Mouse (Mus musculus) embryo, embryonic 10.5 days (tissue): Measurements from ENCODE around the gene Stag3.

Experiments used
- DNase-seq: peaks from one replicate; pipeline ENCODE4 v3.0.0-alpha.2; 2015; ENCODE audit warnings: low spot score

Stag3 gene

DNA sequence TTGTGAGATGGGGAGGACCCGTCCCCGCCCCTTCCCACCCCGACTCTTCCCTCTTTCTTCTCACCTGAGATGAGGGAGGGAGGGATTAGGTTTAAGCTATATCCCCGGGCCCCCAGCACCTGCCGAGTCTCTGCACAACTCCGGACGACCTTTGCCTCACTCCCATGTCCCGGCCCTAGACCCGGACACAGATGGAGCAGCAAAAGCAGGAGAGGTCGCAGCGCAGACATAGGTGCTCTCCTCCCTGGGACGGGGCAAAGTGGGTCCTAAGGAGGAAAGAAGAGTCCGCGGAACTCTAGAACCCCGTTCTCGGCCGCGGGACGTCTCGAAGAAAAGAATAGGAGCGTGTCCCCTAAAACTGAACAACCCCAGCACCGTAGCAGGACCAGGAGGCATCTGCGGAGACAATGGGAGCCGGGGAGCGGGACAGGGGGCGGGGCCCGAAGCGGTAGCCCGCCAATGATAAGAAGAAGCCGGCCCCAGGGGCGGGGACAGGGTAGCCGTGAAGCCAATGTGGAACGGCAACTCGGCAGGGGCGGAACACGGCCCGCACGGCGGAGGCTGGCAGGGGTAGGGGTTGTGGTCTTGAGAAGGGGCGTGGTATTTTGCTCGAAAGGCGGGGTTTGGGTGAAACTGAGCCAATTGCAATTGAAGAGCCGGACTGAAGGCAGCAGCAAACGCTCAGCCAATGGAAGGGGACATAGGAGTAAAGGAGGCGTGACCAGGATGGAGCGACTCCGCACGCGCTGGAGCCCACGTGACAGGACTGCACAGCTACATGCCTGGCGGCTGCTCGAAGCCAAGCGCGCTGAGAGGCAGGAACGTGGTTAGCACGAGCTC, at the start of gene Stag3, which contains the start of the genes Gm43720 and Gpc2:
TSS of gene Stag3 (plus strand) at position 656 of the 840 bp plus-strand sequence.
TSS of gene Gm43720 (minus strand) at position 374 of the 840 bp plus-strand sequence.
TSS of gene Gpc2 (minus strand) at position 421 of the 840 bp plus-strand sequence.
- DNase-seq, result peak; percentile 99

DNA sequence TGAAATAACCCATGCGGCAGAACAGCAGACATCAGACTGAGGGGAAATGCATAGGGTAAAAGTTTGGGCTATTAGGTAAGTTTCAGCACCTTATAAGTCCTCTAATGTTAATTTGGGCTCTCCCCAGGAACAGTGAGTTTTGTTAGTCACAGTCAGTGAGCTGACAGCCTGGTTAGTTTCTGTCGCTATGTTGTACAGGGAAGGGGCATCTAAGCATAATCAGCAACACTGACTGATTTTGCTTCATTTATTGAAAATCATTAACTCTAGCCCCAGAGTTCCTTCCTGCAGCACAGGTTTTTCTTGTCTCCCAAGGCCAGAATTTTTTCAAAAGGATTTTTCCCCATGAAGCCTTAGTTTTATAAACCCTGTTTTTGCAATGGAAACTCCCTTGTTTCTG, 46.3 kb upstream of the Stag3 start:
- DNase-seq, result no peak

DNA sequence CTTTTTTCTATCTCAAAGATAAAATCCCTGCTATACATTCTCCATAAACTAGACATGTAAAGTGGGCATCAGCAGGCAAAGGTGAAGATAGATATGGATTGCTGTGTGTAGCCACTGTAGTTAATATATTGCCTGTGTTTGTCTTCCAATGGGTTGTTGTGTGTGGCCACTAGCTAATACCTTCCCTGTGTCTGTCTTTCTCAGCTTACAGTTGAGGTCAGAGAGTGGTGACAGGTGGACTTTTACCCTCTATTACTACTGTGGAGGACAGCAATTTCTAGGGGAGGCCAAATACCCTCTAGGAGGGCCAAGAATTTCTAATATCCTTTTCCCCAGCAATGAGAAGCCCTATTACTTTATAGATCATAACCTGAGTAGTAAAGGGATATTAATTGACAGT, 45.8 kb upstream of the Stag3 start:
- no peak for DNase-seq

DNA sequence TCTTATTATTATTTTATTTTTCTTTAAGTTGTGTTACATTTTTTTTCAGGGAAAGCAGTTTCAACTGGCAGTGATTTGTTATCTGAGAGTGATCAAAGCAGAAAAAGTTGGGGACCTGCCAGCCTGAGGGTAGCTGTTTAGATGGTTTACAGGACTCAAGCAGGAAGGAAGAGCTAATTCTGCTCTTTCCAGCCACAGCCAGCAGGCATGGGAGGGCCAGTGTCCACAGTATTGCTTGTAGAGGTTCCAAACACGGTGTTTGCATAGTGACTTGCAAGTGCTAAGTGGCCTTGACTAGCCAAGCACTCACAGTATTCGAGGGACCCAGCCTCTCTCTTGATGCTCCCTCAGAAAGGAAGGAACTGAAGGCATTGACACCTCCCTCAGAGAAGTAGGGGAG, 38.5 kb upstream of the Stag3 start:
- no peak for DNase-seq

DNA sequence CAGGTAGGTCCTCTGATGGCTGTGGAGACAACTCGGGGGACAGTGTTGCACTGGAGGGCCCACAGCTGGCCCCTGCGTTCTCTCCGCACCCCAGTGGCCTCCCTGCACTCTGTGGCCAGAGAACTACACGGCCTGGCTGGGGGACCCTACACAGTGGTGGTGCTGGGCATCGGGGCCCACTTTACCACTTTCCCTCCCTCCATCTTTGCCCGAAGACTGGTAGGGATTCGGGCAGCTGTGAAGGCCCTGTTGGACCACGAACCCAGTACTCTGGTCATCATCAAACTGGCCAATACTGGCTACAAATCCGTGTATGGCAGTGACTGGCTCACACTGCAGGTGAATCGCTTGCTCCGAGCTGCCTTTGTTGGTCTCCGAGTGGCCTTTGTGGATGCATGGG, 28.9 kb upstream of the Stag3 start:
- DNase-seq, result no peak

DNA sequence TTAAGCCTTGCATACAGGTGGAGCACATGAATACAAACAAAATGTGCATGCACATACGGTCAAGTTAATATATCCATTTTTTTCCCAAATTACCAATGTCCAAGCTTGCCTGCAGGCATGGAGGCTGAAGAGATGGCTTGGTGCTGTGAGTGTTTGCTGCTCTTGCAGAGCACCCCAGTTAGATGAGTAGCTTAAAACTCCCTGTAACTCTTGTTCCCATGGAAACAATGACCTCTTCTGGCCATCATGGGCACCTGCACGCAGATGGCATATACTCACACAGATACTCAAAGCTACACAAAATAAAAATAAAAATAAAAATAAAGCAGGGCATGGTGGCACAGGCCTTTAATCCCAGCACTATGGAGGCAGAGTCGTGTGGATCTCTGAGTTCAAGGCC, 27.0 kb upstream of the Stag3 start:
- no peak for DNase-seq

DNA sequence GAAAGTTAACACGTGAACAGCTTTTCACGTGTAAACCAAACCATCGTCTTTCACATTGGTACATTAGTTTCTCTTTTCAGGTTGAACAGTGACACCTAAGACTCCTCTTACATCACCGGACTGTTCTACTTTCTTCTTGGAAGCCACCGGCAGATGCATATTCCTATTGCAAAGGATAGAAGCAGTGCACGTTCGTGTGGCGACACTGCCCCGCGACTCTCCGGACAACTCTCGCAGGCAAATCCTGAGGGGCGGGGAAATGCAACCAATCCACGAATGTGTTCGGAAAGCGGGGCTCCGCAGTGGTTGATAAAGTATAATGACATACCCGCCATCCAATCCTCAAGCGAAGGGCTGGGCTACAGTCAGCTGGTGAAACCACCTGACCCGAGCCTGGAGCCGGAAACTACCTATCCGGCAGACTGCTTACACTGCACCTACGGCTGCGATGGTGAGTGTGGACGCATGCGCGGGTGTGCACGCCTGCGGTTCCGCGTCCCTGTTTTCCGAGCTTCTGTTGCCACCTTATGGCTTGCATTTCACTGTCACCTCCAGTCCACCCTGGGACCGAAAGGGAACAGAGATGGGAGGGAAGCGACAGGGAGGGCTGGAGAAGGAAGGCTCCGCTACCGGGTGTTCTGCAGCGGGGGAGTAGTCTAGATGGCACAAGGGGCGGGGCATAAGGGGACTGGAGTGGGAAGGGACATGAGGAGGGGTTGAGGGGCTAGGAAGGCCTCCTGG, 24.5 kb upstream of the Stag3 start, which contains the start of gene Lamtor4:
TSS of gene Lamtor4 (plus strand) at position 130 of the 741 bp plus-strand sequence.
- peak; percentile 98 for DNase-seq

DNA sequence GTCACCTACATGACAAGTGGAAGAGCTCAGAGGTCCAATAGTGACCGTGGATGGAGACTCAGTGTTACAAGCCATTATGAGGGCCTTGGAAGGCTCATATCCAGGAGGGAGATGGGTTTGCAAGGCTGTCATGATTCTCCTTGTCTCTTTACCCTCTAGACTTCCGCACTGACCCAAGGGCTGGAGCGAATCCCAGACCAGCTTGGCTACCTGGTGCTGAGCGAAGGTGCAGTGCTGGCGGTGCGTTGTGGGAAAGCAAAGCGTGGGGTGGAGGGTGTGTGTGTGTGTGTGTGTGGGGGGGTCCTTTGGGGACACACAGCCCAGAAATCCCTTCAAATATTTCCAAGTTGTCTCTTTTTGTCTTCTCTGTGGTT, 24.0 kb upstream of the Stag3 start:
- DNase-seq, result no peak

DNA sequence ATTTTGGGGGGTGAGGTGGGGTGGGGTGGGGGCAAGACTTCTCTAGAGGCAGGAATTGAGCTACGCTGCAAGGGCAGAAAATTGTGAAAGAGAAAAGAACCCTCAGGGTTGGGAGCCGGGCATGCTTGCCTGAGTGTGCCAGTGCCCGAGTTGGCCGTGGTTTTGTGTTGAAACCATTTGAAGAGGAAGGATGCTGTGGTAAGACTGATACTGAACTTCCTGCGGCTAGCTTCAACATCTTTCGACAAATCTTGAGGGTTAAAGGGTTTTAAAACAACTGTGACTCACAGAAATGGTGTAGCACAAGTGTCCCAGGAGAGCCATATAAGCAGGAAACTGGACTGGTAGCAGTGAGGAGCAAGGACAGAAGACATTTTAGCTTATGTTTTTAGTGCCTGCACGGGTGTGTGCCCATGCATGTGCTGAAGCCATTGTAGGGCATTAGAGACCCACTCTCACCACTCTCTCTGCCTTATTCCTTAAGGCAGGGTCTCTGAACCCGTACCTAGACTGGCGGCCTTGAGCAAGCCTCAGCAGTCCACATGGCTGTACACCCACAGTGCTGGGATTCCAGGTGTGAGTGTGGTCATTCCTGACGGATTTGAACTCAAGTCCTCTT, 23.0 kb upstream of the Stag3 start:
- DNase-seq, result no peak

DNA sequence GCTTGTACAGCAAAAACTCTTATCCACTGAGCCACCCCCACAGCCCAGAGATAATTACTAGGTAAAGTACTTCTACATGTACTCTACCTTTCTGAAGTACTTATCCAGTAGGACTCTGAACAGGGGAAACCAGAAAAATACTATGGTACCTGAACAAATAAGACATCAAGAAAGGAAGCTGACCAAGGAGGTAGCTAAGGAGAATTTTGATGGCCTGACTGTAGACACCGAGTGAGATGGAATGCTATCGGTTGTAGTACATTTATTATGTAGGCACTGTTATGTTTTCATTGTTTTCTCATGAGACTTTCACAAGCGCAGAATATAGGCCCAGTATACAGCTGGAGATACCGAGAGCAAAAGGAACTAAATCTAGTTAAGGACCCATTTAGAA, 22.5 kb upstream of the Stag3 start:
- no peak for DNase-seq

DNA sequence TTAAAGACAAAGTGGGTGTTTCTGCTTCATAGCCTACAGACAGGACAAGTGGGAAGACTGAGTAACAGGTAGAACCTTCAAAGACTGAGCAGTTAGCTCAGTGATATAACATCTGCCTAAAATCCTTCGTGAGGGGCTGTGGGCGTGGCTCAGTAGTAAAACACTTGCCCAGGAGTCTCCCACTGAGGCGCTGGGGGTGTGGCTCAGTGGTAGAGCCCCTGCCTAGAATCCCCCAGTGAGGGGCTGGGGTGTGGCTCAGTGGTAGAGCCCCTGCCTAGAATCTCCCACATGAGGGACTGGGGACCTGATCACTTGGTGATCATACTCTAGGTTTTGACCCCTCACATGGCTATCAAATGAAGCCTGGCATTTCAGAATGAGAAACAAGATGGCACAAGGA, 22.0 kb upstream of the Stag3 start:
- no peak for DNase-seq

DNA sequence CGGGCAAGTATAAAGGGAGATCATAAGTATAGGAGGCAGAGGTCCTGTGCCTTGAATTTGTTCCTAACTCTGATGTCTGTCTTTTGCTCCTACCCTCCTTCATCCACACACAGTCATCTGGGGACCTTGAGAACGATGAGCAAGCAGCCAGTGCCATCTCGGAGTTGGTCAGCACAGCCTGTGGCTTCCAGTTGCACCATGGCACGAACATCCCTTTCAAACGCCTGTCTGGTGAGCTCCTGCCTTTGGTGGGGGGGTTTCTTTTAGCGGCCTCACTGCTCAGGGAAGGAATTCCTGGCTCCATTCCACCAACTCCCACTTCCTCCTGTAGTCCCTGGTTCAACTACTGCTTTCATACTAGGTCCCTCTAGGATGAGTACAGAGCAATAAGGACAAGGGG, 21.5 kb upstream of the Stag3 start:
- no peak for DNase-seq

DNA sequence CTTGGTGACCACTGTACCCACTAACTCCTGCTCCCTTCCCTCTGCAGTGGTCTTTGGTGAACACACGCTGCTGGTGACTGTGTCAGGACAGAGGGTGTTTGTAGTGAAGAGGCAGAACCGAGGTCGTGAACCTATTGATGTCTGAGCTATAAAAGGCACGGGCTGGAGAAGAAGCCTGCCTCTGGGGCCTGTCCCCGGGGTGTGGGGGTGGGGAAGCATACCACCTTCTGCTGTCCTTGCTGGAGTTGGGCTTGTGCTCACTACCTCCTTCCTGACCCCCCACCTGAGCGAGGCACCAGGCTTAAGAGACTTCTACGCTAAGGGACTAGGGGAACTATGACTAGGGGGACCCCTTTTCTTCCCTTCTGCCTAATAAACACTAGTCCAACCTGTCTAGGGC, 21.0 kb upstream of the Stag3 start:
- DNase-seq, result no peak

DNA sequence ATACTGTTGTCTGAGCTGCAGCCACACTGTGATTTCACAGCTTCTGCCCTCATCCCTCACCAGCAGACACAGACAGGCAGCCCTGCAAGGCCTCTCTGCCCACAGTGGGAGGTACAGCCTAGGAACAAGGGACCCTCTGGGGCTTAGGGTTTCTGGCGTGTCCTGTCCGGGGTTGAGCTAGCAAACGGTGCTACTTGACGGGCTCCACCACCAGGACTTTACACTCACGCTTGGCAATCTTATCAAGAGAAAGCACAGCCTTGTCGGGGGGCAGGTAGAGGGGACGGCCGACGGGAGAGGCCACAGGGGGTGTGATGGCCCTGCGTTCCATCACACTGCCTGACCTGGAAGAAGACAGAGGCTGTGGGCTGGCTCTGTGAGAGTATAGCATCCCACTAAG, 20.0 kb upstream of the Stag3 start:
- no peak for DNase-seq

DNA sequence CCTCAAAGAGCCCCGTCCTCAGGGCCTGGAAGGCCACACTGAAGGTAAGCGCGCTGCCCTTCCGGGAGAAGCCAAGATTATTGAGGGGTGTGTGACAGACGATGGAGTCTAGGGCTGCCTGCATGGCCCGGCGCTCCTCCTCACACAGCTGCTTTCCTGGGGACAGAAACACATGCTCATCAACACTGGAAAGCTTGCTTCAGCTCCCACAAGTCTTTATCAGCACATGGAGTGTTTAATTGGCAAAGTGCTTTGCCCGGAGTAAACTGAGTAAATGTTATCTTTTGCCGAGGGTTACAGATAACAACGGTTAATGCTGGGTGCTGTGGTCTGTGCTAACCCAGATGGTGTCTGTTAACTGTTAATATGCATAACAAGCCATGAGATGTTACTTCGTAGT, 19.2 kb upstream of the Stag3 start:
- DNase-seq, result no peak

DNA sequence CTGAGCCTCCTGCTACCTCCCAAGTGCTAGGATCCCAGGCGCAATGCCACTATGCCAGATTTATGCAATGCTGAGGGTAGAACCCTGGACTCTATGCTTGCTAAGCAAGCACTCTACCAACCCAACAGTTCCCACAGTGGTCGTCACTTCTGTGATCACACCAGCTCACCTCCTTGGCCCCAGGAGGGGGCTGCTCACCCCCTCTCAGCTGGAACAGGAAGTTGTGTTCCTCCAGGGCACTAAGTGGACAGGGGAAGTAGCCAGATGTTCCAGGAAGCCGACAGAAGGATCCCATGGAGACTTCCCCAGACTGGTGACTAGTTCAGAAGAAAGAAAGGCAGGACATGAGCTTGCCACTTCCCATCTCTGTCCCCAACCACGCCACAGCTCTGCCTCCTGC, 18.0 kb upstream of the Stag3 start:
- no peak for DNase-seq

DNA sequence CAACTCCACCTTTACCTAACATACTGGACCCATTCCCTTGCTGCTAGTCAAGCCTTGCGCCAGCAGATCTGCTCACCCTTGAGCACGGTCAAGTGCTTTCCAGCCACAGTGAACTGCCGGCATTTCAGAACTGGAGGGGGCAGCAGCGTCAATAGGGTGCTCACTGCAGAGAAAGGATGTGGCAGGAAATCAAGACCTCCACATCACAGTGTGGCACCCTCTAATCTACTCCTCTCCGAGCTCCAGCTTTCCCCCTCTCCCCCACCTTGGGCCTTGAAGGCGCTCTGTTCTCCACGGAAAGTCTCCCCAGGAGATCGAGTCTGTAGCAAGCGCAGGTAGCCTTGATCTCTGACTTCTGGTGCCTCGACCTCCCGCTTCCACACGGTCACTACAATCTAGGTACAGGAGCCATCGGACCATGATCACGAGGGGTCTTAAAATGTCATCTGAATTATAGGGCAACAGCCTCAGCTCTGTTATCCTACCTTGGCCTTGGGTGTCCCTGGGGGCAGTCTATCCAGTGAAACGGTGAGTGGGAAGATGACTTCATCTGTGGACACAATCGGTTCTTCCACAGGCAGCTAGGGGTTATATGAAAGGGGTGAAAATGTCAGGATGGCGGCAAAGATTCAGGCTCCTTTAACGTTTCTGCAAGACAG, 17.3 kb upstream of the Stag3 start:
- no peak for DNase-seq

DNA sequence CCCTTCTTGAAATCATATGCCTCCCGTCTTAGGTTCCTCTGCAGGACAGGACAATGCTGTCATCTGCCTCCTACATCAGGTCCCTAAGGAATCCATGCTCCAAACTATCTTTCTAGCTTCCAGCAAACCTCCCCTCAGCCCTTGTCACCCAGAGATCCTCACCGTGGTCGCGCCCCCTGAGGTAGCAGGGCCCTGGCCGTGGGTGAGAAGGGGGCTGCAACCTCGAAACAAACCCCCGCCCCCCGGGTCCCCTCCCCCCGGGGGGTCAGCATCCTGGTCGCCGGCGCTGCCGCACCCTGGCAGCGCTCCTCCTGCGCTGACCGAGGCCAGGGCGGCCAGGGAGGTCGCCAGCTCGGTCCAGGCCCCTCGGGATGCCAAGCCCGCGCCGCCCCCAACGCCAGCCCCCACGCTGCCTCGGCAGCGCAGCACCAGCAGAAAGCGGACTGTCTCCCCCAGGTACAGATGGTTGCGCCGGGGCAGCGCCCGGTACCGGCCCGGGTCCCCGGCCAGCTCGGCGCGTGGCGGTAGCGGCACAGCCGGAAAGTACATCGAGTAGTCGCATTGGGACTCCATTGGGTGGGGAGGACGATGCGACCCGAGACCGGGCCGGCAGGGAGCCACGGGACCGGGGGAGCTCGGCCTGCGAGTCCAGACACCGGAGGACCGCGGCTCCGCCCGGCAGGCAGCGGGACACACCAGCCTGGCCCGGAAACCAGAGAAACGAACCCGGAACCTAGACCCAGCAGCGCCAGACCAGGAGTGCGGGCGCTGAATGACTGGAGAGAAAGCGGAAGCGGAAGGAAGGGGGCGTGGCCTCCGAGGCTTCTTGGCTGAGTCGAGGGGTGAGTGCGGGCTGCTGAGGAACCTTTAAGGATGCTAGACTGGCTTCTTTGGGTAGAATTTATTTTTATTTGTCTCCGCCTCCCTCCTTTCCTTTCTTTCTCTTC, 16.5 kb upstream of the Stag3 start, which contains the start of gene BC037034:
TSS of gene BC037034 (minus strand) at position 774 of the 947 bp plus-strand sequence.
- DNase-seq, result peak; percentile 97

DNA sequence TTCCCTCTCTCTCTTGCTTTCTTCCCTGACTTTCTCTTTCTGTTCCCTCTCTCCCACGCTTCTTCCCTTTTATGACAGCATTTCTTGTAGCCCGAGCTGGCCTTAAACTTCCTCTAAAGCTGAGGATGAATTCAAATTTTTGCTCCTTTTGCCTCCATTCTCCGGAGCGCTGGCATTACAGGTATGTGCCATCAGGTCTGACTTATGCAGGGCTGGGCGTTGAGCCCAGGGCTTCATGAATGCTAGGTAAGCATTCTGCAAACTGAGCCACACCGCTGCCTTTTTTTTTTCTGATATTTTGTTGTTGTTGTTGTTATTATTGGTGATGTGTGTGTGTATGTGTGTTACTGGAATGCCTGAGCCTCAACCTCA, 15.8 kb upstream of the Stag3 start:
- DNase-seq, result no peak

DNA sequence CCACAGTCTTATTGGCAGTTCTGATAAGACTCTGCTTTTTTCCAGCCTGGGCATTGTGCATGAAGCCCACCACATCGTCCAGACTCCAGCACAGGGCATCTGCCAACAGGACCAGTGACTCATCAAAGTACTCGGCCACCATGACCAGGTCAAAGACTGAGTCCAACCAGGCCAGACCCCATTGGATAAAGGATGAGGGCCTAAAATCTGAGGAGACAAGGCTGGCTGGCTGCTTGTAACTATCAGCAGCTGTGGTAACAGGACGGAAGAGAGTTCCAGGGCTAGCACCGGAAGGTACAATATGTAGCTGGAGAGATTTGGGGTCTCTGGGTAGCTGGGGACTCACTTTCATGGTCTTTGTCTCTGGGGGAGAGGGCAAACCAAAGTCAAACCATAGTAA, 14.3 kb upstream of the Stag3 start:
- no peak for DNase-seq

DNA sequence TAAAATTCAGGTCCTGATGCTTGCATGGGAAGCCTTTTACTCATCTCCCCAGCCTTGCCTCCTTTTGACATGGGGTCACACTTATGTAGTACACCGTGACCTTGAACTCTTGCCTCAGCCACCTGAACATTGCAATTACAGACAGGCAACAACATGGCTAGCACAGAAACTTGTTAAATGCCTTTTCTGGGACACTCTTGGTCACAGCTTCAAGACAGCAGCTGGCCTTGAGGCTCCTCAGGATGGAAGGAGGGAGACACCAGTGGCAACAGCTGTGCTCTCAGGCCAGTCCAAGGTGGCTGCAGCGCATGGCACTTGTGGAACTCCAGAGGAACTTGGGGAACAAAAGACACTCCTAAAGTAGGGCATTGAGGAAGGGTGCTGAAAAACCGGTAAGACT, 12.9 kb upstream of the Stag3 start:
- no peak for DNase-seq
